Mouse (Mus musculus) right cerebral cortex, adult 2 months (tissue): Measurements from ENCODE around the gene Sapcd2.

Experiments used
- DNase-seq, 2 experiments: peaks; one replicate each; pipeline ENCODE4 v3.0.0; 2021 to 2022; ENCODE audit warnings: low spot score in 2 of 2

Sapcd2 gene

GRCm38 (mm10) chr2:25422587-25423410 lies 50.7 kb downstream of the Sapcd2 start, which contains the start of gene Fut7:
Gene Fut7 (plus strand): TSS chr2:25423267.
- no peak for DNase-seq

DNA sequence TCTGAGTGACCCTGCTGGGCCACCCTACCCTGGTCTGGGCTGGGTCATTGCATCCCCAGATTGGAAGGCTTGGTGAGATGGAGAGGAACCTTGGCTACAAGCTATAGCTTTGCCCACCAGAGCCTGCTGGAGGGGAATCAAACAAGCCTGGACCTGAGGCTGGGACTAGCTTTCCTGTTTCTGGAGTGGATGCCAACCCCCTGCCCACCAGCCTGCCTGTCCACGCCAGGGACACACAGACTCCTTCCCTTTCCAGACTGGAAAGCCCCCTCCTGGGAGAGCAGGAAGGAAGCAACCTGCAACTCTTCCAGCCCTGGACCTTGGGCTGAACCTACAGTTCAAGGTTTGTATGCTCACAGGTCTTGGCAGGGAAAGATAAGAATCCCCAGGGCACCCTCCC lies 51.5 kb downstream of the Sapcd2 start:
- DNase-seq = no peak

DNA sequence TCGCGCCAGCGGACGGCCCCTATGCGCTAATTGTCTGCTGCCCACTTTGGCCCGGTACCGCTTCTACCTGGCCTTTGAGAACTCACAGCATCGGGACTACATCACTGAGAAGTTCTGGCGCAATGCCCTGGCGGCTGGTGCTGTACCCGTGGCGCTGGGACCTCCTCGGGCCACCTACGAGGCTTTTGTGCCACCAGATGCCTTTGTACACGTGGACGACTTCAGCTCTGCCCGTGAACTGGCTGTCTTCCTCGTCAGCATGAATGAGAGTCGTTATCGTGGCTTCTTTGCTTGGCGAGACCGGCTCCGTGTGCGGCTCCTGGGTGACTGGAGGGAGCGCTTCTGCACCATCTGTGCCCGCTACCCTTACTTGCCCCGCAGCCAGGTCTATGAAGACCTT lies 53.4 kb downstream of the Sapcd2 start:
- no peak for DNase-seq

GRCm38 (mm10) chr2:25426721-25427191 lies 54.6 kb downstream of the Sapcd2 start:
- peak; percentile 66 to 69 for DNase-seq

- no peak for DNase-seq
Measured at GRCm38 (mm10) chr2:25427256-25427655, 55.1 kb downstream of the Sapcd2 start.
